Mouse (Mus musculus) spleen, postnatal 4 days (tissue): ENCODE measurements around the gene Sapcd1.
A peak's percentile ranks its signal among the peaks of the same experiment; 100 is the strongest.

ENCODE experiments used
- DNase-seq, 2 experiments: peaks; one replicate each; pipeline ENCODE4 v3.0.0; 2022; ENCODE audit warnings: low spot score in 2 of 2

Sapcd1 gene

GRCm38 (mm10) chr17:35027277-35028068 lies at the start of gene Sapcd1:
TSS of gene Sapcd1 (minus strand) at chr17:35028016.
- peak; percentile 43 to 73 for DNase-seq

- no peak for DNase-seq
These were observed 49.5 kb upstream of the Sapcd1 start for GRCm38 (mm10) chr17:35077285-35077684.

GRCm38 (mm10) chr17:35076507-35077176 lies 48.8 kb upstream of the Sapcd1 start, which contains the start of gene Ly6g6e:
TSS of gene Ly6g6e (plus strand) at chr17:35076902.
- no peak for DNase-seq

- no peak for DNase-seq
These were observed 46.3 kb upstream of the Sapcd1 start for GRCm38 (mm10) chr17:35074097-35074496.

- no peak for DNase-seq
These were observed 43.6 kb upstream of the Sapcd1 start for GRCm38 (mm10) chr17:35071454-35071853.

GRCm38 (mm10) chr17:35070556-35071229 lies 42.9 kb upstream of the Sapcd1 start:
- DNase-seq: no peak

- no peak for DNase-seq
These were observed 40.5 kb upstream of the Sapcd1 start for GRCm38 (mm10) chr17:35068213-35068914.

- no peak for DNase-seq
These were observed 38.3 kb upstream of the Sapcd1 start, which contains the start of gene Mpig6b for GRCm38 (mm10) chr17:35066084-35066483. TSS of gene Mpig6b (minus strand) at chr17:35066184.

GRCm38 (mm10) chr17:35064951-35065947 lies 37.4 kb upstream of the Sapcd1 start, which contains the start of gene Ly6g6c:
TSS of gene Ly6g6c (plus strand) at chr17:35065388.
- DNase-seq: peak in 1 of 2 experiments; percentile 37

- no peak for DNase-seq
These were observed 36.6 kb upstream of the Sapcd1 start for GRCm38 (mm10) chr17:35064378-35064877.

- DNase-seq: no peak
These were observed 35.6 kb upstream of the Sapcd1 start for GRCm38 (mm10) chr17:35063466-35063865.

GRCm38 (mm10) chr17:35061299-35061698 lies 33.5 kb upstream of the Sapcd1 start:
- no peak for DNase-seq

- peak; percentile 54 to 70 for DNase-seq
These were observed 33.0 kb upstream of the Sapcd1 start for GRCm38 (mm10) chr17:35060737-35061297.

GRCm38 (mm10) chr17:35060071-35060470 lies 32.3 kb upstream of the Sapcd1 start:
- no peak for DNase-seq

GRCm38 (mm10) chr17:35058911-35059892 lies 31.4 kb upstream of the Sapcd1 start, which contains the start of gene Ddah2:
TSS of gene Ddah2 (plus strand) at chr17:35059035.
- DNase-seq: peak; percentile 88 to 95

- DNase-seq: no peak
These were observed 30.5 kb upstream of the Sapcd1 start for GRCm38 (mm10) chr17:35058316-35058715.

GRCm38 (mm10) chr17:35057090-35057489 lies 29.3 kb upstream of the Sapcd1 start:
- DNase-seq: no peak

GRCm38 (mm10) chr17:35055691-35056495 lies 28.1 kb upstream of the Sapcd1 start:
- no peak for DNase-seq
